Mouse (Mus musculus) fat pad, adult 2 months (tissue): ENCODE measurements around the gene Tcf7l2.

Experiments used
- DNase-seq: peaks from one replicate; pipeline ENCODE4 v3.0.0-alpha.2; 2011; ENCODE audit warnings: low read depth, low spot score; ENCODE audit errors: extremely low read depth

Gene Tcf7l2

DNA sequence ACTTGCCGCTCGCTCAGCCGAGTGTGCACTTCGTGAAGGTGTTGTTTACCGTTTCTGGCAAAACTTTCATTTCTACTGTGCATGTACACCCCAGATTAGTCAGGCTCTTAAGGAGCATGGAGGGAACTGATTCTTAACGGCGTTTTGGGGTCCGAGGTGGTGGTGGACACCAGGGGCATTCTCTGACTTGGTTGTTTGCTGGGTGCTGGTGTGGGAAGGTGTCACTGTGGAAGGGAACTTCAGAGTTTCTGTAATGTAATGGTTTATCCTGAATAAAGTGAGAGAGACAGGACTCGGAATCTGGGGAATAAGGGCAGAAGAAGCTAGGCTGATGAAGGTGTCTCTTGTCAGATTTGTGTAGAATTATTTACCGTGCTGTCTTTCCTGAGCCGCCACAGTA, 151.9 kb downstream of the Tcf7l2 start:
- DNase-seq, result no peak

DNA sequence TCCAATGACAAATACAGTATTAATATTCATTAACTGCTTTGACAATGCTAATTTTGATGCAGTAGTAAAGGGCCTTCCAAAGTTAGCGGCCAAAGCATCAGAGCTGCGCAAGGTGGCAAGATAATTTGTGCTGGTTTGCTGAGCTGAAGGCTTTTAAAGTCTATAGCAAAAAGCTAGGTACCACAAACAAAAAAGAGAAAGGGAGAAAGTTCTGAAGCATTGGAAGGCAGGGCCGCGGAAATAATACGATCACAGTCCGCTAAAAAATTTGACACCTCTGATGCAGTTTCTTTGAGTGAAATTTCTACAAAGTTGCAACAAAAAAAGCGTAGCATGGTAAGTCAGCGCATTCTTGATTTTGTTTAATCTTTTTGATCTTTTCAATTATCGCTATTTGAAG, 152.8 kb downstream of the Tcf7l2 start:
- DNase-seq, result no peak

DNA sequence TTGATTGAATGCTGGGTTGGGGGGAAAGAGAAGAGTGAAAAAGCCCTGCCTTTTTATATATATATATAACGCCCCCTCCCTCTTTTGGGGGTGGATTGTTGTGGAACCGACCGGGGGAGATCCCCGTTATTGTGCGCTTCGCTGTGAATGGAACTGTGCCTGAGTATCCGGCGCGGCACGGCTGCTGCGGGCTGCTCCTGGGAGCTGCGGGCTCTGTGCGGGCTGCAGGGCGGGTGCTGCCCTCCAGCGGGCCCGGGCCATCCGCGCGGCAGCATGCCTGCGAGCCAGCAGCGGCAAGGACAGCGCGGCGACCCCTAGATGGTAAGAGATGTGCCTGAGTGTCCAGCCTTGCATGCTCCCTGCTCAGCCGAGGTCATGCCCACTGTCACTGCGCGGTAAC, 153.7 kb downstream of the Tcf7l2 start:
- no peak for DNase-seq

DNA sequence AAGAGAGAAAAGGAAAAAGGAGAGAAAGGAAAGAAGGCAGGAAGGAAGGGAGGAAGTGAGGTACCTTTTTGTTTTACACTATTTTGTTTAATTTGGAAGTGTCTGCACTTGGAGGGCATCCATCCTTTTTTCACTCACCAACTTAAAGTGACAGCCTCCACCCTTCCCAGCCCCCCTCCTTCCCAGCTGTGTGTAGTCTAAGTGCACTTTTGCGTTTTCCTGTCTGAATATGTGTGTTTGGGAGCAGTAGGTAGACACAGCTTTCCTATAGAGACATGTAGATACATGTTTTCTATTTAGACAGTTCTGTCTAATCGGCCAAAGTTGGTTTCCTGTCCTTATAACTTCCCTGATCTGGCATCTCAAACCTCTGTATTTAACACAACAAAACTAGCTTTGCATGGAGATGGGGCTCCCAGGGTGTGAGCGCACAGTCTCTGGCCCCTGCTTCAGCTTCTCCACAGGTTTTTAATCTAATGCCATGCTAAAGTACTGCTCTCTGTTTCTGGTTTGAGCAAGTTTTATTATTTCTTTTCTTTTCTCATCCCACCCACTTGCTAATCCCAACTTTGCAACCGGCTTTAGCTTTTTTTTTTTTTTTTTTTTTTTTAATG, 154.3 kb downstream of the Tcf7l2 start:
- DNase-seq, result no peak

DNA sequence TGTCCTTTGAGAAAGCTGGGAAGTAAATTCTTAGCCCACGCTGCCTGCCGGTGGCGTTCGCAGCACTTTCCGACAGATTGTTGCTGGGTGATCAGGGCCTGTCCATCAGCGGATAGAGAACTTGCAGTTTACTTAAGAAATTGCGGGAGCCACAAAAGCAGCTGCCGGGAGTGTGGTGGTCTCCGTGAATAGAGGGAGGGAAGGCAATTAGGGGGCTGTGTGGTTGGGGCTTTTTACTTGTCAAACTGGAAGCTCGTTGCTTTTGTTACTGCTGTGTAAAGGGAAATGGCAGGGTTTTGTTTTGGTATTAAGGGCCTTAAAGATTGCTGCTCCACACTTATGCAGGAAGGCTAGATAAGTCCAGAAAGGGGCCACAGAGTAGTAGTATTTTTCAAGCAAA, 155.0 kb downstream of the Tcf7l2 start:
- DNase-seq, result no peak

DNA sequence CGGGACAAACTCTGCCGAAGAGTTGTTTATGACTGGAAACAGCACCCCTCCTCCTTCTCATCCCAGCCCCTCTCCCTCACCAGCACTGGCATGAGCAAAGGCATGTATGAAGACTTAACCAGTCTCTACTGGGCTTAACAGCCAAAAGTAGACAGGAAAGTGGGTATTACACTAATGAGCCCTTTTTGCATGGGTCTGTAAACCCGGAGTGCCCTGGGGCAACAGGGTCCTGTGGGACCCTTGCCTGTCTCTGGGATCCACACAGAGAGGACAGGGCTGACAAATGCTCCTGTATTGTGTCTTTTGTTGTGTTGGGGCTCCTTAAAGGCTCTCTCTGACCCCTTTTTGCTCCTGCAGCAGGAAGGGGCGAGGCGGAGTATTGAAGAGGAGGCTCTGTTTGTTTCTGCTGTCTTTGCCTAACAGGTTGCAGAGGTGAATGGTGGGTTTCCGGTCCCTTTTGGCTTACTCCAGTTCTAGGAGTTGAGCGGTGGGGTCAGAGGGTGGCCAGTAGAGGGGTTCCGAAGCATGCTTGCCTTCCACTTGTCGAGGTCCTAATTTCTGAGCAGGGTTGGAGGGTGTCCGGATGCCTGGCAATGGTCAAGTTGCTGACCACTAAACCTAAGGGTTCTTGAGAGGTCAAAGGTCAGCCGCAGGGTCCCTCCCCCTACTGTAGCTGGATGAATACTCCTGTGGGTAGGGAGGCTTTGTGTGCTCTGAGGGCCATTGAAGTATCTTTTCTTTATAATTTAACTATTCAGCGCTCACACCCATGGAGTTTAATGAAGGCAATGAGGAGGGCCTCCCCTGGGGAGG, 161.2 kb downstream of the Tcf7l2 start:
- no peak for DNase-seq

DNA sequence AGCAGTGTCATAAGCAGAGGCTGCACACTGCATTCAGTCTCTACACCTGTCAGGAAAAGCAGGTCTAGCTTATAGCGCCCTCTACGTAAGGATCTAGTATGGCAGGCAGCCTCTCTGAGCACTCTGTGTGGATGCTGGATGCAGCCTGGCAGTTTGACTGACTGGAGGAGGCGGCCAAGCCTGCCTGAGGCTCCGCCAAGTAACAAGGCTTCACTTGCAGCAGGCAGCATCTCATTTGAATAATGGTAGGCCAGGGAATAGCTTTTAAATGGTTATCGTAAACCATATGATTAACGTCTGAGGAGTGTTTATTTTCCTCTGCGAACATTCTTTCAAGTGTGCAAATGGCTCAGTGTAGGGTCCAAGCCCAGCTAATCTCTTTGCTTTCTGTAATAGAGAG, 167.4 kb downstream of the Tcf7l2 start:
- no peak for DNase-seq

DNA sequence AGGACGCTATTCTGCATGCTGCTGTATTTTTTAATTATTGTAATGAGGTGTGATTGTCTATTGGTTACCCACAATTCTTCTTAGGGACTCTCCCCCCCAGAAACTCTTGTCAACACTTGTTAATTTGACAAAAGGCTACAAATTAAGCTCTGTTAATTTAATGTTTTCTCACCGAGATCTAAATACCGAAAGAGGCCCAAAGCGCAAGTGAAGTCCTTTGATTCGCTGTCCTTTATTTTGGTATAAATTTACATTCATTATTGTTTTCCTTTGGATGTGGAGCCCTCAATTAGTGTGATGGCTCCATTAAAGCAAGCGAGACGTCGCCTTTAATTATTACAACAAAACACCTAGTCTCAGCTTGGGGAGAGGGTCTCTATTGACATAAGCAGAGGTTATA, 170.3 kb downstream of the Tcf7l2 start:
- no peak for DNase-seq

DNA sequence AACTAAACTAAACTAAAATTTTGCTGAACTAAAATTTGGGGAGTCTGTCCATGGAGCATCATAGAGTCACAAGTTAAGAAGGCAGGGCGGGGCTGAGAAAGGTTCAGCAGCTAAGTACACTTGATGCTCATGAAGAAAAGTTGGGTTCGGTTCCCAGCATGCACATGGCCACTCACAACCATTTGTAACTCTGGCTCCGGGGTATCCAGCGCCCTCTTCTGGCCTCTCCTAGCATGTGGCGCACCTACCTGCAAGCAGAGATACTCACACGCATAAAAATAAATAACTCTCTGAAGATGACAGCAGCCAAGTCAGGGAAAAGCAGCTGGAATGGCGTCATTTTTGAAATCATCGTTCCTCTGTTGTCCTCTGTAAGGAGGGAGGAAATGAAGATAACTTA, 171.2 kb downstream of the Tcf7l2 start:
- DNase-seq, result no peak

DNA sequence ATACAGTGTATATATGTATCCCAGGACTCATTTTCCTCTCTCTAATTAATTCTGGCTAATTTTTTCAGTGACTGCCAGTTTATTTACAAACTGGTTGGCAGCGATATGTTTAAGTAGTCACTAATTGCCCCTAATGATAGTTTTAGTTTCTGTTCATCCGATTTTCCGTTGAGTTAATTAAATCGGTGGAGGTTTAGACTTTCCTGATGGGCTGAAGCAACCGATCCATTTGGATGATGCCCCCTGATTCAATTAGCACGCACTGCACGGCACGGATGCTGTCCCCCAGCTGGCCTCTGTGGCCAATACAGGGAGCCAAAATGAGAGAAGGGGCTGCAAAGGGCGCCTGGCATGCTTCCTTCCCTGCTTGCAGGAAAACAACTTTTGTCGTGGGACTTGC, 172.0 kb downstream of the Tcf7l2 start:
- no peak for DNase-seq

DNA sequence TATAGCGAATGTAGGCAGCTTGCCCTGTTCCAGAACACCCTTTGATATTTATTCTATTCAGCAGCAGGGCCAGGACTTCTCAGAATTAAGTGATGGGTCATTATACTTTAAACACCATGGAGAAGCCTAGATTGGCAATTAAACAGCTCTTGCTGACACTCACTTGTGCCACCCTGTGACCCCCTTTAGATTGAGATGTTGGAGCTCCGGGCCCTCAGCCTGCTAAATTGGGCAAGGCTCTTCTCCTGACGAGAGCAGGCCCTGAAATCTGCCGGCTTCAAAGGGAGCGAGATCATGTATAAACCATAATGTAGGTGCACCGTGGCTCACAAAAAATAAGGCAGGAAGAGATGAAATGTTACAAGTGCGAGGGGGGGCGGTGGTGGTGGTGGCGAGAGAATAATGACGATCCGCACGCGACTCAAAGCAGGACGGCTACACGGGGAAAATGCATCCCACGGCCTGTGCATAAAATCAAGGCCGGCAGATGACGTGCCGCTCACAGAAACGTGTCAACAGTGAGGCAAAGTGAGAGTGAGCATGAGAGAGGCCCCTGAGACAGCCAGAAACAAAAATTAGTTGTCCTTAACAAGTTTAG, 173.1 kb downstream of the Tcf7l2 start:
- no peak for DNase-seq

DNA sequence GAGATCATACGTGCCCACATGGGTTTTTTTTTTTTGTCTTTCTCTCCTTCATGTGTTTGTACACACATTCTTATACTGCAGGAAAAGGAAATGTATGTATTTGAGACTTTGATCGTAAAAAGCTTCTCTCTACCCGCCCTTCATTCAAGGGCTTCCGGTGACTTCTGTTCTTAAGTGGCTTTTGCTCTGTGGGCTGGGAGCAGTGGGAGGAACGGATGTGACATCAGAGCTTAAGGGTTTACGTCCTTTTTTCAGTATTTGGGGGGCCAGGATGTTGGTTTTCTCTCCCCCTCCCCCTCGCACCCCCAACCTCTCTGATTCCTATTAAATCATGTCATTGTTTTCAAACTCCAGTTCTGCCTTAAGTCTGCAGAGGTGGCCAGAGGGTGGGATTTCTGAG, 173.9 kb downstream of the Tcf7l2 start:
- no peak for DNase-seq

DNA sequence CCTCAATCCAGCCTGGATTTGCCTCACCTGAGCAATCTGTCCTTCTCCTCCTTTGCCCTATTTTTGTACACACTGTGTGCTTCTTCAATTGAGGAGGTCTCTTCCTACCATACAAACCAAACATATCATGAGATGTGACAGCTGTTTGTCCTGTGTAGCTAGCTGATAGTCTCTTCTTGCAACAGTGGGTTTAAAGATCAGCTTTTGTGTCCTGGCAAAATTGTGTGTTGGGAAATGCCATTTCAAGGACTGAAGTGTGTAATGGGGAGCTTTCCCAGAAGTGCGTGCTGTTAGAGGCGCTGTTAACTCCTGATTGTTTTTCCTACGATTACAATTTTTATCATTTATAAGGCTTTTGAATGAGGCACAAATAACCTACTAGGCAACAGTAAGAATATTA, 174.6 kb downstream of the Tcf7l2 start:
- no peak for DNase-seq

DNA sequence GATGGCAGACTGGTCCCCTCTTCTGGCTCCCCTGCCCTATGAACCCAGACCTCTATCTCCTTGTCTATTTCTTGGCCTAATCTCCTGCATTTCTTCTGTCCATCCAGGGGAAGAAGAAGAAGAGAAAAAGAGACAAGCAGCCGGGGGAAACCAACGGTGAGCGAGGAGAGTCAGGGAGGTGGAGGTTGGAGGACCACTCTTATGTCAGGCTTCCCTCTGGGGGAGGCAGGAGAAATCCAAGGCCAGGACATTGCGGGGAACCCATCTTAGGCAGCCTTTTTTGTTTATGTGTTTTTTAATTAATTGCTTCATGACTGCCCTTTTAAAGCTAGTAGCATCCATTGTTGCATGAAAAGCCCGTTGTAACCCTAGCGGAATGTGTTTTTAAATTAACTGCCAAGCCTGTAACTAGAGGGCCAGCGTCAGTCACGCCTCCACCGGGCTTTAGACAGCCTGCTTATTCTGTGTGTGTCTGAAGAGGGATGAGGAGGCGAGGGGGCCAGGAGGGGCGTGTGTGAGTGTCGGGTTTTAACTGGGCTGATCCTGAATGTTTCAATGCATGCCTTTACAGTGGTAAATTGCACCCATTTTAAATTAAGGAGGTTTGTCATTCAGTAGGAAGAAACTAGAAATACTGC, 182.3 kb downstream of the Tcf7l2 start:
- DNase-seq, result no peak

DNA sequence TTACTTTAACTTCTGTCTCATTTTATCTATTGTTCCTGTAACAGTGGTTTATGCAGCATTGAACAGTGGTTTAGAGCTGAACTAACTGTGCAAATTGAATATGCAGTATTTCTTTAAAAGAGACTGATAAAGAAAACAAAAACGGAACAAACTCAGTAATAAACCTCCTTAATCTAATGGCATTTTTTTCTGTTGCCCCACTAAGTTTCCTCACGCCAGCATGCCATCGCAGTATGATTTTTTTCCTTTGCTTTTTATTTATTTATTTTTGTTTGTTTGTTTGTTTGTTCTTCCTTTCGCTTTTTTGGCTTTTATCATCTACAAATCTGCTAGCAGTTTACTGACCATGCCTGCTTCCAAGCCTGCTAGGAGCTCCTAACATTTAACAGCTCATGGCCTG, 183.2 kb downstream of the Tcf7l2 start:
- DNase-seq, result no peak

DNA sequence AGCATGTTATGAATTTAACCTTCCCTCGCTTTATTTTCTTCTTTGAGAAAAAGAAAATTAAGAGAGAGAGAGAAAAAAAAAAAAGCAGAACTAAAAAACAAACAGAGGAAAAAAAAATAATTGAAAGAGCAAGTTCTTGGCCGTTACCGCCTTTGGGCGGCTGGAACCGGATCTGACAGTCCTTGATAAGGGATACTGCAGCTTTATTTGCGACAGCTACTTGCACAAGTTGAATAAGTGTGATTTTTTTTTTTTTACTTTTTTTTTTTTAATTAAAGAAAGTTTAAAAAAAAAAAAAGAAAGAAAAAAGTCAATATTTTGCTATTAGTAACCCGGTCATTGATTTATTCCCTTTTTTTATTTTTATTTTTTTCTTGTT, 183.8 kb downstream of the Tcf7l2 start:
- DNase-seq, result no peak

DNA sequence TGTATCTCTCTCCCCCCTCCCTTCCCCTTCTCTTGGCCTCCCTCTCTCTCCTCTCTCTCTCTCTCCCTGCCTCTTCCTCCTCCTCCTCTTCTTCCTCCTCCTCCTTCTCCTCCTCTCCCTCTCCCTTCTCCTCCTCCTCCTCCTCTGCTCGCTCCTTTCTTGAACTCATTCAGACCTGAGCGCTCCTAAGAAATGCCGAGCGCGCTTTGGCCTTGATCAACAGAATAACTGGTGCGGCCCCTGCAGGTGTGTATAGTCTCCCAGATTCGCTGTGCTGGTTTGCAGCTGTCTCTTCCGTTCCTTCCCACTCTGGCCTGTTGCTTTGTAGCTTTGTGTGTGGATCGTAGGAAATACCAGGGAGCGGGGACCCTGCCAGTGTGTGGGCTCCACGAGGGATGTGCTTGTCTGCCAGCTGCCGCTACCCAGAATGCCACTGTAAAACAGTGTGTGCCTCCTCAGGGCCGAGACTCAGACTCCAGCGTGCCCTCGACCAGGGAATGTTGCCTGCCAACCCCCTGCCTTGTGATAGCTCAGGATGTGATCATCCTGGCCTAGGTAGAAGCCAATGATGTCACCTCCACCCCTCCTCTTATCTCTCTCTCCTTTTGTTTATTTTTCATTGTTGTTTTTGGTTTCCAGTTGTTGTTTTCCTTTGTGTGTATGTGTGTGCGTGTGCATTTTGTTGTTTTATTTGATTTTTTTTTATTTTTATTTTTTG, 184.3 kb downstream of the Tcf7l2 start:
- no peak for DNase-seq

DNA sequence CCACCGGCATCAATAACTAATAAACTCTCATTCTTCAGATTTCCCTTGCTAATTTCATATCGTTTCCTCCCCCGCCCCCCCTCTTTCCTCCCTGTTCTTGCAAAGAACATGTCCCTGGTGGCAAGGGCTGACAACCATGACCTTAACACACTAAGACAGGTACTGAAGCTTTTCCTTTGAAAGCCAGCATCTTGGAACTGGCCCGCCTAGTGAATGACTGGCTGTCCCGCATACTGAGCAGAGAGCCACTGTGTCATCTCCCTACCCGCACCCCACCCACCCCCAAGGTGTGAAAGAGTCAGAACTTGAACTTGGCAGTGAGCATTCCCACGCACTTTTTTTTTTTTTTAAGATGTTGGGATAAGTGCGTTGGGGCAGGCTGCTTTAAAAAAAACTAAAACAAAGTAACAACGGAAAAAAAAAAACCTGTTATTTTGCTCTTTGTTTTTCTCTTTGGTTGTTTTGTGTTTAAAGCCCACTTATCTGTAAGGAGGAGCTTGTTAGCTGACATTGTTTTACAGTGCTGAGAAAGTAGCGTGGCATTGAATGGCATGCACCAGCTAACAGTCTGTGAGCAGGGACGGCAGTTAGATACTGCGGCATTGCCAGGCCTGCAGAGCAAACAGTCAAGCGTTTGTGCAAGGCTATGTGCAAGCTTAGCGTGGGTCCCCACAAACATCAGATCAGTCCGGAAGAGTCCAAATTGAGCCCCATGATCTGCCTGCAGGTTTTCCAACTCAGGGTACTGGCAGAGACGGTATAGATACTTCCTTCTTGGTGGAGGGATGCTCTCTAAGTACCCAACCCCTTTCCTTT, 185.4 kb downstream of the Tcf7l2 start:
- DNase-seq, result no peak

DNA sequence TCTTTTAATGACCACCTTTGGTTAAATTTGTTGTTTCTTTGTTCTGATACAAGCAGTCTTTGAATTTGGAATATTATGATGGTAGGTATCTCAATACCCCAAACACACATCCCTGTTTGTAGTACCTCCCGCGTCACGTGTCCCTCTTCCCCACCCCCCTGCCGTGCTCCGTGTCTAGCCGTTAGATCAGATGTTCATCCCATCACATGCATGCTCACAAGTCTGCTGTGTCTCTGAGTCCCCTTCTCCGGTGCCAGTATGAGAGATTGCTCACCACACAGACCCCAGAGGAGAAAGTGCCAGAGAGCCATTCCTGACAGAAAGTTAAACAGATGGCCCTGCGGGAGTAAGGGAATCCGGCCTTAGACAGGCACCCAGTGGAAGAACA, 186.0 kb downstream of the Tcf7l2 start:
- DNase-seq, result no peak

DNA sequence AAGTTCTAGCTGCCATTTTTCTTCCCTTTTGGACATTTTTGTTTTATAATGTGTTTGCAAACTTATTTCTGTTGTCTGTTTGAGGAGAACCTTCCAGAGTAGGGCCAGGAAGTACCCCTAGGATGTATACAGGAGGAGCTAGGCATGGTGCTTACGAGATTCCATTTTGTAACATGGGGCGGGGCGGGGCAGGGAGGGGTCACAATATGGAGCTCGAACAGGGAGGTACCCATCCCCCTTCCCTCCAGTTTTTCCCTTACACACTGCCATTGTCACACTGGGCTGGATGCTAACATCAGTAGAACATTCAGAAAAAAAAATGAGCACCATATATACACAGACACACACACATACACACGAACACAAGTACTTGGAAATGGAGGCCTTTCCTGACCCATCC, 187.1 kb downstream of the Tcf7l2 start:
- DNase-seq, result no peak

DNA sequence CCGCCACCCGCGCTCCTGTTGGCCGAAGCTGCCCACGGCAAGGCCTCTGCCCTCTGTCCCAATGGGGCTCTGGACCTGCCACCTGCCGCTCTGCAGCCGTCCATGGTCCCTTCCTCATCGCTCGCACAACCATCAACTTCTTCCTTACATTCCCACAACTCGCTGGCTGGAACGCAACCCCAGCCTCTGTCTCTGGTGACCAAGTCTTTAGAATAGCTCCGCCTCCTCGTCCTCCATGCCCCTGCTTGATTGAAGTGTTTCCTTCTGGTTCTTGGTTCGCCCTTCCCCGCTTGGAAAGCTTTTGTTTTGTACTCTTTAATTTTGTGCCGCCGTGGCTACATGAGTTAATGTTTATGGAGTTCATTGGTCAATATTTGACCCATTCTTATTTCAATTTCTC, 190.0 kb downstream of the Tcf7l2 start:
- DNase-seq, result no peak
